Mouse (Mus musculus) heart, embryonic 14.5 days (tissue): ENCODE data around the gene Sertad4. TPM values are rescaled to one million over a fixed set of nuclear protein-coding genes. Genes with fewer than 3 reads are reported as not detected.

Experiments
- ATAC-seq: fragments of 200-750 bp; cut with Nextera tagmentation; 2 replicates; pipeline ENCODE4 v1.8.0; 2017; ENCODE audit warnings: low read depth, moderate TSS enrichment; ENCODE audit not compliant: insufficient number of reproducible peaks, insufficient read depth, low FRiP score
- H3K27ac ChIP-seq, 2 experiments: fragments of 200-500 bp in 1 of 2; fragments of 300-500 bp in 1 of 2; sonication (generic) in 1 of 2; replicated peaks in 1 of 2; 2 replicates each; pipeline ENCODE4 v1.5.1; 2012 to 2014; ENCODE audit warnings: low read depth in 2 of 2, low read length in 2 of 2, control low read depth in 1 of 2, mild to moderate bottlenecking in 1 of 2, mixed read lengths in 1 of 2; ENCODE audit not compliant: control insufficient read depth in 1 of 2, insufficient read depth in 1 of 2
- H3K27me3 ChIP-seq: fragments of 300-500 bp; sonication (generic); 2 replicates; pipeline ENCODE4 v1.6.1; 2014; ENCODE audit warnings: mild to moderate bottlenecking, low read length, control low read depth; ENCODE audit not compliant: control insufficient read depth, insufficient read depth
- H3K36me3 ChIP-seq: fragments of 300-500 bp; sonication (generic); 2 replicates; pipeline ENCODE4 v1.6.1; 2014; ENCODE audit warnings: mild to moderate bottlenecking, control low read depth, low read length, mixed read lengths; ENCODE audit not compliant: control insufficient read depth, insufficient read depth
- H3K4me1 ChIP-seq, 2 experiments: fragments of 200-500 bp in 1 of 2; fragments of 300-500 bp in 1 of 2; sonication (generic) in 1 of 2; 2 replicates each; pipeline ENCODE4 v1.6.1; 2012 to 2014; ENCODE audit warnings: low read length in 2 of 2, control low read depth in 1 of 2, mixed read lengths in 1 of 2; ENCODE audit not compliant: control insufficient read depth in 2 of 2, insufficient read depth in 2 of 2
- H3K4me2 ChIP-seq: fragments of 300-500 bp; sonication (generic); 2 replicates; pipeline ENCODE4 v1.6.1; 2014; ENCODE audit warnings: mild to moderate bottlenecking, low read length
- H3K4me3 ChIP-seq, 2 experiments: fragments of 200-500 bp in 1 of 2; fragments of 300-500 bp in 1 of 2; sonication (generic) in 1 of 2; 2 replicates each; pipeline ENCODE4 v1.5.1; 2012 to 2014; ENCODE audit warnings: low read length in 2 of 2, mild to moderate bottlenecking in 2 of 2, control low read depth in 1 of 2, low read depth in 1 of 2, moderate library complexity in 1 of 2; ENCODE audit not compliant: control insufficient read depth in 1 of 2, insufficient read depth in 1 of 2
- H3K9ac ChIP-seq: fragments of 300-500 bp; sonication (generic); 2 replicates; pipeline ENCODE4 v1.6.1; 2014; ENCODE audit warnings: mild to moderate bottlenecking, low read length
- H3K9me3 ChIP-seq: fragments of 300-500 bp; sonication (generic); 2 replicates; pipeline ENCODE4 v1.6.1; 2016; ENCODE audit warnings: low read length, control low read depth; ENCODE audit not compliant: control insufficient read depth
- WGBS: fragments of 180-500 bp; shearing (Covaris S2); extraction: QIAGEN DNeasy Blood & Tissue Kit; methylation state at CpG from one replicate; pipeline ENCODE4 v1.1.7; 2014; 5-methylcytosine and 5-hydroxymethylcytosine counted together
- polyA plus RNA-seq: library from polyadenylated mRNA; unstranded; fragments of >200 nt; fragmentation: Nextera tagmentation; extraction: Ambion mirVana; gene quantifications from 2 replicates; pipeline ENCODE4 v1.2.1, GENCODE M21; 2014

Gene Sertad4
- polyA plus RNA-seq, 1 experiment from 2014 or later: 17.0 TPM

GRCm38 (mm10) chr1:192860273-192860672 lies 4.7 kb upstream of the Sertad4 start:
- no peak overlapping the region for H3K4me2 ChIP-seq
- H3K27me3 ChIP-seq: no peaks in the 10 kb centered on the region
- H3K9me3 ChIP-seq: no peaks in the 10 kb centered on the region
- no peak overlapping the region for H3K9ac ChIP-seq
- H3K4me3 ChIP-seq: no peak overlapping the region
- no peak overlapping the region for H3K27ac ChIP-seq
- no peak for ATAC-seq
- no peaks in the 10 kb centered on the region; a peak in 2 of 4 replicates for H3K4me1 ChIP-seq
- WGBS: 50% methylated on average over 6 of the region's 6 CpGs
- no peaks in the 10 kb centered on the region for H3K36me3 ChIP-seq

- no peak overlapping the region for H3K4me2 ChIP-seq
- H3K4me3 ChIP-seq: no peak overlapping the region
- no peaks in the 10 kb centered on the region for H3K36me3 ChIP-seq
- ATAC-seq: no peak
- H3K27me3 ChIP-seq: peaks cover 16% of the 10 kb centered on the region; the same call in 1 of the 2 replicates
- no peak overlapping the region for H3K27ac ChIP-seq
- H3K4me1 ChIP-seq: peaks cover 0 to 2% of the 10 kb centered on the region in 2 experiments; a peak in 3 of 4 replicates
- WGBS: 90% methylated on average over 5 of the region's 5 CpGs
- no peaks in the 10 kb centered on the region for H3K9me3 ChIP-seq
- no peak overlapping the region for H3K9ac ChIP-seq
Measured at GRCm38 (mm10) chr1:192857582-192857981, 2.0 kb upstream of the Sertad4 start.

GRCm38 (mm10) chr1:192856931-192857330 lies 1.4 kb upstream of the Sertad4 start:
- peaks cover 5 to 9% of the 10 kb centered on the region in 2 experiments for H3K4me1 ChIP-seq
- no peaks in the 10 kb centered on the region for H3K9me3 ChIP-seq
- ATAC-seq: no peak
- no peak overlapping the region for H3K27ac ChIP-seq
- peaks cover 16% of the 10 kb centered on the region; the same call in 1 of the 2 replicates for H3K27me3 ChIP-seq
- no peak overlapping the region for H3K9ac ChIP-seq
- whole genome bisulfite sequencing: 76% methylated on average over 6 of the region's 6 CpGs
- no peak overlapping the region for H3K4me3 ChIP-seq
- no peaks in the 10 kb centered on the region for H3K36me3 ChIP-seq
- no peak overlapping the region for H3K4me2 ChIP-seq

- Histone ChIP-seq H3K27me3 (peaks cover 16% of the 10 kb centered on the region; the same call in 1 of the 2 replicates), H3K36me3 (no peaks in the 10 kb centered on the region), H3K4me3 (no peak overlapping the region), H3K9ac (no peak overlapping the region), H3K4me1 (peaks cover 9 to 11% of the 10 kb centered on the region in 2 experiments), H3K27ac (no peak overlapping the region), H3K4me2 (no peak overlapping the region), H3K9me3 (no peaks in the 10 kb centered on the region)
- no peak for ATAC-seq
- 34% methylated on average over 10 of the region's 10 CpGs for WGBS
Measured at GRCm38 (mm10) chr1:192856411-192856810, 855 bp upstream of the Sertad4 start.

GRCm38 (mm10) chr1:192854819-192855271 lies 711 bp downstream of the Sertad4 start:
- ATAC-seq: peak; percentile 26; the same call in 1 of the 2 replicates
- peak overlapping the region; percentile 85 to 89 for H3K27ac ChIP-seq
- 0% methylated on average over 39 of the region's 45 CpGs for WGBS
- no peaks in the 10 kb centered on the region for H3K36me3 ChIP-seq
- peak overlapping the region; percentile 83 to 94 for H3K4me3 ChIP-seq
- peak overlapping the region; percentile 88 for H3K9ac ChIP-seq
- peaks cover 16% of the 10 kb centered on the region; the same call in 1 of the 2 replicates for H3K27me3 ChIP-seq
- peaks cover 15 to 18% of the 10 kb centered on the region in 2 experiments for H3K4me1 ChIP-seq
- no peaks in the 10 kb centered on the region for H3K9me3 ChIP-seq
- peak overlapping the region; percentile 99 for H3K4me2 ChIP-seq

GRCm38 (mm10) chr1:192853988-192854818 lies 1.4 kb downstream of the Sertad4 start:
- peak overlapping the region; percentile 88 for H3K9ac ChIP-seq
- ATAC-seq: no peak
- no peaks in the 10 kb centered on the region for H3K9me3 ChIP-seq
- H3K4me3 ChIP-seq: peak overlapping the region; percentile 83 to 94
- H3K4me1 ChIP-seq: peaks cover 15 to 18% of the 10 kb centered on the region in 2 experiments
- 9% methylated on average over 19 of the region's 19 CpGs for WGBS
- H3K27ac ChIP-seq: peak overlapping the region; percentile 85 to 89
- H3K36me3 ChIP-seq: peaks cover 6% of the 10 kb centered on the region
- peaks cover 16% of the 10 kb centered on the region; the same call in 1 of the 2 replicates for H3K27me3 ChIP-seq
- H3K4me2 ChIP-seq: peak overlapping the region; percentile 99

GRCm38 (mm10) chr1:192853429-192853828 lies 2.1 kb downstream of the Sertad4 start:
- Histone ChIP-seq H3K4me2 (peak overlapping the region; percentile 99), H3K9me3 (no peaks in the 10 kb centered on the region), H3K36me3 (peaks cover 13% of the 10 kb centered on the region), H3K27me3 (peaks cover 16% of the 10 kb centered on the region; the same call in 1 of the 2 replicates), H3K9ac (peak overlapping the region; percentile 88), H3K27ac (no peak overlapping the region), H3K4me1 (peaks cover 15 to 18% of the 10 kb centered on the region in 2 experiments), H3K4me3 (peak overlapping the region; percentile 83 to 94; a peak in 2 of 4 replicates)
- WGBS: 53% methylated on average over 2 of the region's 2 CpGs
- no peak for ATAC-seq
